Mouse (Mus musculus) ES-CJ7 (cell line): ENCODE data around the gene Vps36.
A peak's percentile ranks its signal among the peaks of the same experiment; 100 is the strongest.

ENCODE experiments used
- DNase-seq: peaks from one replicate; pipeline ENCODE4 v3.0.0; 2011; ENCODE audit warnings: low read depth, low spot score

The Vps36 gene

GRCm38 (mm10) chr8:22209012-22209411 lies 16.4 kb downstream of the Vps36 start:
- DNase-seq = no peak

DNA sequence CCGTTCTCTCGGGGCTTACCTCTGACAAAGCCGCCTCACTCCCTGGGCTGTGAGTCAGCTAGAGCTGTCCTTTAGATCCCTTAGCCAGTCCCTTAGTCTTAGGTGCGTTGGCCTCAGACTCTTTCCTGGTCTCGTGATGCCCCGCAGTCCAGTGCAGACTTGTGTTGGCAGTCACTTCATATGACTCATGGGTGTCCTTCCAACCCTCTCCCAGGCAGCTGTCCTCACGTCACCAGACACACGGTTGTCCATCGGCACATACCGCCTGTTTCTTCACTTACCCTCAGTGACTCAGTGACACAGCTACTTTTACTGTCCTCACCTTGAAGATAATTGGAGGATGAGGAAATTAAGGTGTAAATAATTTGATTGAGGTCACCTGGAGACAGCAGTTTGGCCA lies 22.2 kb downstream of the Vps36 start:
- DNase-seq = no peak

- no peak for DNase-seq
These were observed 33.8 kb downstream of the Vps36 start for GRCm38 (mm10) chr8:22226361-22226760.

GRCm38 (mm10) chr8:22227061-22227877 lies 34.7 kb downstream of the Vps36 start, which contains the start of gene Thsd1:
Thsd1 (plus strand) TSS chr8:22227313.
- DNase-seq = peak; percentile 51

DNA sequence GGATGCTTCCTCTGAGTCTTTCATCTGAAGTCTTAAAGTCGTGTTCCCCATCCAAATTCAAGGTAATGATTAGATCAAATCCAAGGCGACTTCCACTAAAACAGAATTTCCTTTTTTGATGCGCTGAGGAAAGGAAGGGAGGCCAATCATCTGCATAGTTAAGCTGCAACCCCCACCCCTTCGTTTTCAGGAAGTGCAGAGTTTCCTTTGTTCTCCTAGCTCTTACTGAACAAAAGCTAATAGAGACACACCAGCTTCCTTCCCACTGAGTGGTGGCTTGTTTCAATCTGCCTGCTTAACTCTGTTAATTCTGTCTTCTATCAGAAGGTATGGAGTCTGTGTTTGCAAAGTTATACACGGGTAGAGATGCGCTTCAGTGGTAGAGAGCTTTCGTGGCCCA lies 36.0 kb downstream of the Vps36 start:
- DNase-seq = peak; percentile 54

- no peak for DNase-seq
These were observed 50.4 kb downstream of the Vps36 start for GRCm38 (mm10) chr8:22242986-22243385.

DNA sequence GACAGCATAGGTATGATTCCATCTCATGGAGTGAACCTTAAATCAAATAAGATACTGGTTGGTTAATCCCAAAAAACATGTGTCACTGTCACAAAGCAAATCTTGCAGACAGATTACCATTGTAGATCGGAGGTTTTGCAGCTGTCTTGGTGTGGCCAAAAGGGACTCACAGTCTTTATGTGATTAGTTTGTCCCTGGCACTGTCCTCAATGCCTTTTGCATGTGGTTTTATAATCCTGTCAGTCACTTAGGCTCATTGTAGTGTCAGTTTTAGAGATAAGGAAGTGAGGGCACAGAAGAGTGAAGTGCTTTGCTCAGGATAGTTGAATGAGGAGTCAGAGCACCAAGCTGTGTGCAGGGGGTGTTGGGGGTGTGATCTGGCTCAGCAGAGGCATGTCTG lies 53.1 kb downstream of the Vps36 start:
- DNase-seq = no peak

GRCm38 (mm10) chr8:22247956-22248355 lies 55.3 kb downstream of the Vps36 start:
- no peak for DNase-seq

GRCm38 (mm10) chr8:22249080-22249479 lies 56.5 kb downstream of the Vps36 start:
- no peak for DNase-seq

DNA sequence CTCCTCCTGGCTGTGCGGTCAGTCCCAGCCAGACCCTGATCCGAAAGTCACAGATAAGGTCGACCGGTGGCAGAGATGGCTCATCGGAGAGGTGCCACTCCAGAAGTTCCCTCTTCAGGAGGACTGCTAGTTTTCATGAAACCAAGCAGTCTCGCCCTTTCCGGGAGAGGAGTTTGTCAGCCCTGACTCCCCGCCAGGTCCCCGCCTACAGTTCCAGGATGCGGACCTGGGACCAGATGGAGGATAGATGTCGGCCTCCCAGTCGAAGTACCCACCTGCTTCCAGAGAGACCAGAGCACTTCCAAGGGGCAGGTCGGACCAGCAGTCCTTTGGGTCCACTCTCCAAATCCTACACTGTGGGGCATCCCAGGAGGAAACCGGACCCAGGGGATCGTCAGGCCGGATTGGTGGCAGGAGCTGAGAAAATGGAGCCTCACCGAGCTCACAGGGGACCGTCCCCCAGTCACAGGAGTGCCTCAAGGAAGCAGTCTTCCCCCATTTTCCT lies 66.4 kb downstream of the Vps36 start:
- DNase-seq = no peak

DNA sequence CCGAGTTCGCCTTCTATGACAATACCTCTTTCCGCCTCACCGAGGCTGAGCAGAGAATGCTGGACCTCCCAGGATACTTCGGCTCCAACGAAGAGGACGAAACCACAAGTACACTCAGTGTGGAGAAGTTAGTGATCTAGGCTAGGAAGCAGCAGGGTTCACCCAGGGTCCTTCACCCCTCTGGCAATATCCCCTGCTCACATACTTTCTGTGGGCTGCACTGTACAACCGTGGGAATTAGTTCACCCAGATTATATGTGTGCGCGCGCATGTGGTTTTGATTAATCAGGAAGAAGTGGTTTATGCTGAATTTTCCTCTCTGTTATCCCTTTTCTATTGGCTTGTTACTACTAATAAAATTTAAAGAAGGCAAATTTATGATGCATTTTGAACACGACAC lies 66.9 kb downstream of the Vps36 start:
- no peak for DNase-seq

DNA sequence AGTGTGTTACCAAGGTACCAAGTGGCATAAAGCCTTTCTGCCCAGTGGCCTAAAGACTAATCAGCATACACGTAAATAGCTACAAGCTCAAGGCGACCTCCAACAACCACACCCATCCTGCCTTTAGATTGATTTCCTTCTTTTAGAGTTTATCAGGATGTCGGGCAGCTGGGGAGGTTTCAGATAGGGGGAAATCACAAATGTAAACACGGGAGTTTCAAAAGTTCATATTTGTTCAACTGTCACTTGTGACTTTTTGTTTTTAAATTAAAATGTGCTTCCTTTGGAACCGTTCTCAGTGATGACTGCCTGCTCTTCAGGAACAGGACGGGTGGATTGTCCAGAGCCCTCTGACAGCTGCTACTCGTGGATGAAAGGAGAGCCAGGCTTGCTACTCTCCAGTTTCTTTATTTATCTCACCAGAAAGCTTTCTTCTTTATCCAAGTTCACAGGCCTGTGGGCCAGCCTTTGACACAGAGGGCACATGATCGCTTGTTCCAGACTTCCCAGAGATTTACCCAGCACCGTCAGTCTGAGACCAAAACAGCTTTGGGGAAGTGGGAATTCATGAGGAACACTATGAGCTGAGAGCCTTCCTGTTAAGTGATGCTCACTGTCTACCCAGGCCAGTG lies 67.6 kb downstream of the Vps36 start:
- peak; percentile 34 for DNase-seq

DNA sequence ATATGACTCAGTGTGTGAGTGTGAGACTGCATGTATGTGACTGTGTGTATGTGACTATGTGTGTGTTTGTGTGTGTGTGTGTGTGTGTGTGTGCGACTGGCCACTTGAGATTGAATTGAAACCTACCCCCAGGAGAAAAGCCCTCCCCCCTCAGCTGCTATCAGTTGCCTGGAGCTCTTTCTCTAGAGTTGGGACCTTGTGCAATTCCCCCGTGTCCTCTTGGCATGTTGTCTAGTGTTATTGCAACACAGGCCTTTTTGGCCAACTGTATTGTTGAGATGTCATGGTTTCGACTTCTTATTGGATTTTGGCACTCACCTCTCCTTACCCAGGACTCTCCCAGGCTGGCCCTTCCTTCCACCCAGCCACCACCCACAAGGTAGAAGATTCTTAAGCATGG lies 69.7 kb downstream of the Vps36 start:
- DNase-seq = no peak

DNA sequence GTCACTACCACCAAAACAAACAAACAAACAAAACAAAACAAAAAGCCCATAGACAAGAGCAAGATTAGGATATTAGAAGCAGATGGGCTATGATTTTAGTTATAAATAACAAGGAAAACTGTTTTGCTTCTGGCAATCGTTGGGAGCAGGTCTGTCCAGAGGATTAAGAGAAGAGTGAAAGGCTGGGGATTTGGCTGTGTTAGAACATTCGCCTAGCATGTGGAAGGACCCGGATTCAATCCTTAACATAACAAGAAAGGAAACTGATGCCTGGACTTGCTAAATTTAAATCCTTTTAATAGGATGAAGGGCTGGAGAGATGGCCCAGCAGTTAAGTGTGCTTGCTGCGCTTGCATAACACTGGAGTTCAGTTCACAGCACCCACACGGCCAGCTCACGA lies 71.7 kb downstream of the Vps36 start:
- no peak for DNase-seq

GRCm38 (mm10) chr8:22264787-22265186 lies 72.2 kb downstream of the Vps36 start:
- DNase-seq = no peak

- DNase-seq = no peak
These were observed 72.6 kb downstream of the Vps36 start for GRCm38 (mm10) chr8:22265194-22265593.

GRCm38 (mm10) chr8:22266809-22267208 lies 74.2 kb downstream of the Vps36 start:
- DNase-seq = no peak
